Mouse (Mus musculus): ENCODE measurements around the gene Crk. TPM values are rescaled to one million over a fixed set of nuclear protein-coding genes. Genes with fewer than 3 reads are reported as not detected.

The Crk gene
- total RNA-seq, 4 experiments from 2014 or later: 108 to 117 (median 112) TPM

DNA sequence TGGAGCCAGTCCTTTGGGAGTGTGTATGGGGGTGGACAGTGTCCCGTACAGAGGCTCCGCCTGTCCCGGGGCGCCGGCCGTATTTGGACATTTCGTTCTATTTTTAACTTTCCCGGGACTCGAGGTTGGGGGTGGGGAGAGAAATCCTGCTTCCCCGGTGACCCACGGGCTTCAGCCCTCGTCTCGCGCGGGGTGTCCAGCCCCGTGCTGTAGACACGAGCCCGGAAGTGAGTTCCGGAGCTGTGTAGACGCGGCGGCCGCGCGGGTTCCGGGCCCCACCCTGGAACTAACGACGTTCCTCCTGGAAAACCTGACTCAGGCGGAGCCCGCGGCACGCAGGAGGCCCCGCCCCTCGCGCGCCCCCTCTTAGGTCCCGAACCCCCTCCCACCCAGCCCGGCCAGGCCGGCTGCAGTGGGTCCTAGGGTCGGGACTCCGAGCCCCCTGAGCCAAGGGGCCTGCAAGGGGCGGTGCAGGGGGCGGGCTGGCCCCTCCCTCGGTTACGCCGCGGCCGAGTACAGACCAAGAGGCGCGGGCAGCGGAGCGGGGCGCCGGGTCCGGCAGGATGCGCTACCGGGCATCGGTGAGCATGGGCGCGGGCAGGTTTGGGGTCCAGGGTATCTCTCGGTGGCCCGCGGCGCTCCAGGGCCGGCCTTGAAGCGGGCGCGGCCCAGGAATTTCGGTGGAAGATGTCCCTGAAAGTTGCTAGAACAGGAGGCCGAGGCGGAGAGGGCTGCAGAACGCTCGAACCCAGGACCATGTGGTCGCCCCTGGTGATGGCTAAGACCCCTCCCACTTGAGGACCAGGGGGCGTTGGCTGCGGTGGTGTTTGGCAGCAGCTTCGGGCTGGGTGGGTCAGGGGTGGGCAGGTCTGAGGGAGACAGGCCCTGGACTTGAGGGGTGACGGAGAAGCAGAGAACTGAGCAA lies 23.2 kb upstream of the Crk start:
- DNase-seq (ENCODE audit: low spot score in 2 of 2): peak in 1 of 2 experiments; percentile 54

DNA sequence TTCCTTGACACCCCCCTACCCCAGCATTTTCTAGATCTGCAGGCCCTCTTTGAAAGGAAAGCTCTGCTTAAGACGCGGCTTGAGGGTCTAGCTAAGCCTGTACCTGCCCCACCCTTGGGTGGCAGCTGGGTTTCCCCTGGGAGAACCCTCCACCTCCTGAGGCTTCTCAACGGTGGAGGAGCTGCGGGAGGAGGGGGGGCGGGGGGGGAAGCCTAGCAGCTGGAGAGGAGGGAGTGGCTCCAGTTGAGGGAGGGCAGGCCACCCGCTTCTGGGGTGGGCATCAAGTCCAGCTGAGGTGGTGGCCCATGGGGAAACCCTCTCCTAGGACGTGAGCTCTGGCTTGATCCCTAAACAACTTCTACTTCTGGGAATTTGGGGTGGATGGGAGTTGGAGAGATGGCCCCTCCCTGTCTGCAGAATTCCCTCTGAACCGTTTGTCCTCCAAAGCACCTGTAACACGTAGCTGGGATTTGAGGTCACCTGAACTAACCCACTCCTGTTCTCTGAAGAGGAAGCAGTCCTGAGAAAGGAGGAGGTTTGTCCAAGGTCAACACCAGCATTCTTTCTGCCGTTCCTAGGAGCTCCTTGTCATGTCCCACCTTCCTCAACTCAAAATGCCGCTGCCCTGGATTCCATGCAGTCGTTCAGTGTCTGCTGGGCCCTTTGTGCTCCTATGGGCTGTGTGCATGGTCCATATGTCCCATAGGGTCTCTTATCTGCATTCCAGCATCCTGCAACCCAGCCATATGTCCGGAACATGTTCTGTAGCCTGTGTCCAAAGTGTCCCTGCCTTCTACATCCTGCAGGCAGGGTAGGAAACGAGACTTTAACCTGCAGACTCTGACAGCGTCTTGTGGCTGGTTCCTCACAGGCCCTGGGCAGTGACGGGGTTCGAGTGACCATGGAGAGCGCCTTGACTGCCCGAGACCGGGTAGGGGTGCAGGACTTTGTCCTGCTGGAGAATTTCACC lies 22.2 kb upstream of the Crk start:
- no peak for DNase-seq (ENCODE audit: low spot score in 2 of 2)

DNA sequence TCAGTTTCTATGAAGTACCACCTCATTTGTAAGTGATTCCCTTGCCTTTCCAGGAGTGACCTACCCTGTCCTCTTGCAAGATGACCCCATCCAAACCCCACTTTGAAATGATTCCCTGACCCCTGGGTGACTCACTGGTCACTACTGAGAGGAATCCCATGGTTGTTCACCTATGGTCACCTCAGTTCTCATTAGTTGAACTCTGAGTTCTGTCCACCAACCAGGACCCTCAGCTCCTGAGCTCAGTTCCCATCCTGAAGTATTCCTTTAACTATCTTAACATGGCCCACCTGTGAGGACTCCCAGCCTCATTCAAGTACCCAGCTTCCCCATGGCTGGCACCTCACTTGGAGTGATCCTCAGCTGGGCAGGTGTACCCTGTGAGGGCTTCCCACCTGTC lies 21.2 kb upstream of the Crk start:
- no peak for DNase-seq (ENCODE audit: low spot score in 2 of 2)

DNA sequence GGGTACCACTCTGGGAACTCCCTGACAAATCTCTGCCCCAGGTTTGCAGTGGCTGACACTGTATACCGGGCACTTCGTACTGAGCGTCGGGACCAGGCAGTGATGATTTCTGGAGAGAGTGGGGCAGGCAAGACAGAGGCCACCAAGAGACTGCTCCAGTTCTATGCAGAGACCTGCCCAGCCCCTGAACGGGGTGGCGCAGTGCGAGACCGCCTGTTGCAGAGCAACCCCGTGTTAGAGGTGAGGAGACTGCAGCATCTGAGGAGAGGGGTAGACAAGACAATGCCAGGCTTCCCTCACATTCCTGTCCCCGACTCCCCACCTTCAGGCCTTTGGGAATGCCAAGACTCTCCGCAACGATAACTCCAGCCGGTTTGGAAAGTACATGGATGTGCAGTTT lies 20.7 kb upstream of the Crk start:
- no peak for DNase-seq (ENCODE audit: low spot score in 2 of 2)

DNA sequence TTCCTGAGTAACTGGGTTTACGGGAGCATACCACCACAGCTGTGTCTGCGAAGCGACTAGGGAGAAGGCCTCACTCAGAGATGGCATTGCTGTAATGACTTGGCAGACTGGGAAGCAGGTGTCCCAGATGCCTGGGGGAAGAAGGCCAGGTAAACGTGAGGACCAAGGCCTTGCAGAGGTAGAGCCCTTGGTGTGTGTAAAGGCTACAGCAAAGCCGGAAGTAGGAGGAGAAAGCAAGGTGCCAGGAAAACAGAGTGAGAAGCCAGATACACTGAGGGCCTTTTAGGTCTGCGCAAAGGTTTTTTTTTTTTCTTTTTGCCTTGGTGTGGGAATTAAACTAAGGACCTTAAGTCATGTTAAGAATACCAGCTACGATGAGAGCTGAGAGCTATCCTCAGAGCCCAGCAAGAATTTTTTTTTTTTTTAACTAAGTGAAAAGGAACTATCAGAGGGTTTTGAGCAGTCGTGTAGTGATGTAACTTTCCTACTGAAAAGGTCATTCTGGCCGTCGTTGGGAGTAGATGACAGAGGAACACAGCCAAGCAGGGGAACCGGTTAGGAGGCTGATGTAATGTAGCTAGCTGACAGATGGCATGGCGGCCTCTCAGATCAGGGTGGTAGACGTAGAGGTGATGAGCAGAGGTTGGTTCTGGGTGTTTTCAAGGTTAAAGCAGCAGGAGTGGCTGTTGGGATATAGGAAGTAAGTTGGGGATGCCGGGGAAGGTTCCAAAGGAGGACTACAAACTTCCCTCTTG lies 19.9 kb upstream of the Crk start:
- no peak for DNase-seq (ENCODE audit: low spot score in 2 of 2)

DNA sequence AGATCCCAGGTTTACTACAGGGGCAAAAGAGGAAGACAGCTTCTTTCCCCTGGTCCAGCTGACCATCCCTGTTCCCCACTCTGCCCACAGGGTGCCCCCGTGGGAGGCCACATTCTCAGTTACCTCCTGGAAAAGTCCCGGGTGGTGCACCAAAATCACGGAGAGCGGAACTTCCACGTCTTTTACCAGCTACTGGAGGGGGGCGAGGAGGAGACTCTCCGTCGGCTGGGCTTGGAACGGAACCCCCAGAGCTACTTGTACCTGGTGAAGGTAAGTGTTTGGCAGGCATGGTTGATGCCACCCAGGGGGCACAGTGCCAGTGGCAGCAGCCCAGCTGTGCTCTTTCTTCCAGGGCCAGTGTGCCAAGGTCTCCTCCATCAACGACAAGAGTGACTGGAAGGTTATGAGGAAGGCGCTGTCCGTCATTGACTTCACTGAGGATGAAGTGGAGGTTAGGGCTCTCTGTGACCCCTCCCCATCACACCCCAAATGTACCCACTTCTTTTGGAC lies 18.9 kb upstream of the Crk start:
- DNase-seq (ENCODE audit: low spot score in 2 of 2): no peak

DNA sequence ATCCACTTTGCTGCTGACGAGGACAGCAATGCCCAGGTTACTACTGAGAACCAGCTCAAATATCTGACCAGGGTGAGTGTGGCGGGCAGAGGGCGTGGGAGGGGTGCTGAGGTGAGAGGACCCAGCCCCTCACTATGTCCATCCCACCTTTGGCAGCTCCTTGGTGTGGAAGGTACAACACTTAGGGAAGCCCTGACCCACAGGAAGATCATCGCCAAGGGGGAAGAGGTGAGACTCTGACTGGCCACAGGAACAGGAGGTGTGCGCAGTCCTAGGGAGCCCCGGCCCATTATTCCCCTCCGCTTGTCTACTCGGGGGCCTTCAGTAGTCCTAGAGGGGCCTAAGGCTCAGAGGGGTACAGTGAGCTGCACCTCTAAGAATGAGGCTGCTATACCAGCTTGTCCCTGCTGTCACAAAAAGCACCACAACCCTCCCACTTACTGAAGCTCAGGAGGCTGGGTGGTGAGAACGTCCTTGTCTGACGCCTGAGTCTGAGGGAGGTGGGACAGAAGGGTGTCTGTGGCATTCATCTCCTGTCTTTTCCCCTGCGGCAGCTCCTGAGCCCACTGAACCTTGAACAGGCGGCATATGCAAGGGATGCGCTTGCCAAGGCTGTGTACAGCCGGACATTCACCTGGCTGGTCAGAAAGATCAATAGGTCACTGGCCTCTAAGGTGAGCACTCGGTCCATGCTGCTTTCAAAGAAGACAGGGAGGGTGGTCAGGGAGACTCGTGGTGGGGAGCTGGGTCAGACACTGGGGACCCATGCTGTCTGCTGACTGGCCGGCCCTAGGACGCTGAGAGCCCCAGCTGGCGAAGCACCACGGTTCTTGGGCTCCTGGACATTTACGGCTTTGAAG lies 17.9 kb upstream of the Crk start:
- DNase-seq (ENCODE audit: low spot score in 2 of 2): no peak

DNA sequence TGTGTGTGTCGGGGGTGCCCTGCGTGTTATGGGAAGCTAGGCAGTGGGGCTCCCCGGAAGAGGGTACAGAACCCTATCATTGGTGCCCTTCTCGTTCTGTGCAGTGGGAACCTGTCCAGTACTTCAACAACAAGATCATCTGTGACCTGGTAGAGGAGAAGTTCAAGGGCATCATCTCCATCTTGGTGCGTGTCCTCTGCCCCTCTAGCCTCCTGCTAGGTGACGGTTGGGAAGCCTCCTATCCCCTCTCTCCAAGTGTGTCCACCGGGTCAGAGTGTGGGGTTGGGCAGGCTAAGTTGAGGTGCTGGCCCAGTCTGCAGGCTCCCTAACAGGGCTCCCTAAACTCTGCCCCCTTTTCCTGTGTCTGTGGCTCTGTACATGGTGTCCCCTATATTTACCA lies 16.9 kb upstream of the Crk start:
- DNase-seq (ENCODE audit: low spot score in 2 of 2): no peak

DNA sequence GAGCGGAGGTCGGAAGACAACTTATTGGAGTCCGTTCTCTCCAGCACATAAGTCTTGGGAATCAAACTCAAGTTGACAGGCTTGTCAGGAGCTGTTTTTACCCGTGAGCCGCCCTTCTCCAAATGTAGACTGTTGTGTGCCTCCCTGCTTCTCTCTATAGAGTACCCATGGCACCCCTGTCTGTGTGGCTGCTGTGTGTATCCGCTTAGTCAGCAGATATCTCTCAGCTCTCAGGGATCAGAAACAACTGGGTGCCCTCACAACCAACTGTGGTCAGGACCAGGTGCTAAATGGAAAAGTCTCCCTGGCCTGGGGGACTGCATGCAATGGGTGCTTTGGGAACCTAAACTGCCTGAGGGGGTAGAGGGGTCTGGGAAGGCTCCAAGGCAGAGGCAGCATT lies 12.8 kb upstream of the Crk start:
- no peak for DNase-seq (ENCODE audit: low spot score in 2 of 2)

DNA sequence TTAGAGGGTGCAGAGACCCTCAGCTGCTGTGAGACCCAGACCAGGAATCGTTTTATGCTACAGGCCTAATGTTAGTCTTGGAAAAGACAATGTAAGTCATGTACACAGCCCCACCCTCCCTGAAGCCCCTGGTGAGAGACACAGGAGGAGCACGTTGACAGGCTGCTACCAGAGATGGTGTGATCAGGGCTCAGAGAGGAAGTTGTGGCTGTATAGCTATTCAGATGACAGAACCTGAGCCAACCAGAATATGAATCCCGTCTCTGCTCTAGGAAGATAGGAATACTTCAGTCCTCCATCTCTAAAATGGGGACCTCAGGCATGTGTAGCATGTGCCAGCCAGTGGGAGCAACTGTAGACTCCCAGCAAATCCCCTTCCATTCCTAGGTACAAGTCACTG lies 10.4 kb upstream of the Crk start:
- no peak for DNase-seq (ENCODE audit: low spot score in 2 of 2)

DNA sequence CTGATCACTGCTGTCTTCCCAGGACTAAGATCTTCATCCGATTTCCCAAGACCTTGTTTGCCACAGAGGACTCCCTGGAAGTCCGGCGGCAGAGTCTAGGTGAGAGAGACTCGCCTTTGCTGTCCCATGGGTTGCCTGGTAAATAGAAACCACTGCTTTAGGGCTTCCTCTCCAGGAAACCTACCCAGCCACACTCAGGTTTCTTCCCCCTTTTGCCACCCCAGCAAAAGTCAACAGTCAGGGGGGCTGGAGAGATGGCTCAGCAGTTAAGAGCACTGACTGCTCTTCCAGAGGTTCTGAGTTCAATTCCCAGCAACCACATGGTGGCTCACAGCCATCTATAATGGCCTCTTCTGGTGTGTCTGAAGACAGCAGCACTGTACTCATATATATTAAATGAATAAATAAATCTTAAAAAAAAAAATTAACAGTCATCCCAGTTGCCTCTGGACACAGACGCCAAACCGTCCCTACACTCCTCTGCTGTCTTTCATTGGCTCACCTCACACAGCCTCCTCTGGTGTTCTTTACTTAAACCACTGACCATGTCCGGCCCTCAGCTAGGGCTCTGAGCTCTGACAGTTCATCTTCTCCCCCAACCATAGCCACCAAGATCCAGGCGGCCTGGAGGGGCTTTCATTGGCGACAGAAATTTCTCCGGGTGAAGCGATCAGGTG lies 9.7 kb upstream of the Crk start:
- no peak for DNase-seq (ENCODE audit: low spot score in 2 of 2)

DNA sequence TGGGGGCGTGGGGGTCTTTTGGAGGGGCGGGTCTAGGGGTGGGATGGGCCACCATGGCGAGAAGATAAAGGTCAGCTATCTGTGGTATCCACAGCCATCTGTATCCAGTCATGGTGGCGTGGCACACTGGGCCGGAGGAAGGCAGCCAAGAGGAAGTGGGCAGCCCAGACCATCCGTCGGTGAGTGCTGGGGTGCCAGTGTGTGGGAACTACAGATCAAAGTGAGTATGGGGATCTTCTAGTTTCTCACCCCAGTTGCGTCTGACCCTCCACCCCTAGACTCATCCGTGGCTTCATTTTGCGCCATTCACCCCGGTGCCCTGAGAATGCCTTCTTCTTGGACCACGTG lies 9.2 kb upstream of the Crk start:
- DNase-seq (ENCODE audit: low spot score in 2 of 2): no peak

DNA sequence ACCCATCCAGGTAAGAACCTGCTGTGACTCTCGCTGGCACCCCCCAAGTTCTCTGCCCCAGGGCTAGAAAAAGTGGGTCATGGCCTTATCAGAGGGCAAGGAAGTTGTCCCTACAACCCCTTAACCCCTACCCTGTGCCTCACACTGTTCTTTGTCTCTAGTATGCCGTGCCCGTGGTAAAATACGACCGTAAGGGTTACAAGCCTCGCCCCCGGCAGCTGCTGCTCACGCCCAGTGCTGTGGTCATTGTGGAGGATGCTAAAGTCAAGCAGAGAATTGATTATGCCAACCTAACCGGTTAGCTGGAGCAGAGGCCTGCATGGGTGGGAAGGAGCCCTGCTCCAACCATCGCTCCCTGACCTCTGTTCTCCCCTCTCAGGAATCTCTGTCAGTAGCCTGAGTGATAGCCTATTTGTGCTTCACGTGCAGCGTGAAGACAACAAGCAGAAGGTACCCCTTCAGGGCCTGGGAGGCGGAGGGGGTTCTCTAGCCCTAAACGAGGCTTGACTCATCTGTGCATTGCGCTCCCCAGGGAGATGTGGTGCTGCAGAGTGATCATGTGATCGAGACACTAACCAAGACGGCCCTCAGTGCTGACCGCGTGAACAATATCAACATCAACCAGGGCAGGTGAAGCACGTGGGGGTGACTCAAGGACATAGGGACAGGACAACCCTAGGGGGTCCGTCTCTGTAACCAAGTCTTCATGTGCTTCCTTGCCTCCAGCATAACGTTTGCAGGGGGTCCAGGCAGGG lies 7.5 kb upstream of the Crk start:
- DNase-seq (ENCODE audit: low spot score in 2 of 2): no peak

DNA sequence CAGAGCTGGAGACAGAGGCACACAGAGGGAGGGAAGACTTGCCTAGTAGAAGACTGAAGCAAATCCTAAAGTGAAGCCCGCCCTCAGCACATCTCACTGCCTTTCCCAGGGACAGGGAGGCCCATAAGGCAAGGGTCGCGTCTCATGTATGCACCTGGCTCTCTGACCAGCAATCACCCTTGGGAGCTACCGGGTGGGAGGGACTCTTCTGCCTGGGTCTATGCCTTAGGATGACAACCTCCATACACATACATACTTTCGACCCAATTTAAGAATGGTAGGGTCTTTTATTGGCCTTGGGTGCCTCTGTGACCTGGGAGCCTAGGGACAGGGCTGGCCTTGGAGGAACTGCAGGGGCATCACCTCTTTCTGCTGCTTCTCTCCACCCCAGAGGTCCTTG lies 5.6 kb upstream of the Crk start:
- no peak for DNase-seq (ENCODE audit: low spot score in 2 of 2)

DNA sequence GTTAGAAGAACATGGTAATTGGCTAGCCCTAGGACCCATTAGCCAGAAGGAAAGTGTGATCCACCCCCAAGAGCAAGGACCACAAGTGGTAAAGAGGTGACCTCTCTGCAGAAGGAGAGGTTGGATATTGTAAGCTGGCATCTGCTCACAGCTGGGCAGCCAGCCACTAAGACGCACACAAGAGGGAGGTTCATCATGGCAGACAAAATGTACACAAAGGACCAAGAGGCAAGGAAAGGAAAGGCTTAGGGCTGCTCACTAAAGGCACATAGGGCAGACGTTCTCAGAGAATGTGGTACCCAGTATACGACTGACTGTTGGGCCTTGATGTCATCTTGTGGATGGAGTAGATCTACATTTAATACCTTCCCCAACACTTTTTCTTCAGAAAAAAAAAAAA lies 4.2 kb upstream of the Crk start:
- no peak for DNase-seq (ENCODE audit: low spot score in 2 of 2)

DNA sequence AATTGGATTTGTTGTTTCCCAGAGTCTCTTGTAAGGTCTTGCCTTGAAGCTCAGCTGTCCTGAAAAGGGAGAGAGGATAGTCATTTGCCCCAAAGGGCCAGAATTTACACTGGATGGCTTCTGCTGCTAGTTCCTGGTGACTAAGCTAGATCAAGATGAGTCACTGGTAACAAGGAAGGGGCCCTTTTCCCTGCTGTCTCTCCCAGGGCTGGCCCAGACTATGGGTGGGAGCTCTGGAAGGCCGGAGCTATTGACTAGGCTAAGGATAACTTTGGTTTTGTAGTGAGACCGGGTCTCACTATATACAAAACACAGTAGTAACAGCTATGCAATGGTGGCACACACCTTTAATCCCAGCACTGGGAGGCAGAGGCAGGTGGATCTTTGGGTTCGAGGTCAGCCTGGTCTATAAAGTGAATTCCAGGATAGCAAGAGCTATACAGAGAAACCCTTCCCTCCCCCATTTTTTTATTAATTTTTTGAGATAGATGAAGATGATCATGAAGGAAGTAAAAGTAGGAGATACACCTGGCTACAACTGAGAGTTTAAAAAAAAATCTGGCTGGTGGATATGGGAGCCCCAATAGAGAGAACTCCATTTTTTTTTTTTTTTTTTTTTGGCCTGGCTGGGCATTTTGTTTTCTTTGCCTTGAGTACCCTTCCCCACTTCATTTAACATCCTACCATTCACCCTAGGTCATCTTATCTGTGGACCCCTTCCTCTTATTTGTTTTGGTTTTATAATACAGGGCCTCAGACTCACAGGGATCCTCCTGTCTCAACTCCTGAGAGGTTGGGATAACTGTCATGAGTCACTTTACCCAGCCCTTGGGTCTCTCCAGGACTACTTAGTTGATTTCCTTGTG lies 945 bp upstream of the Crk start:
- DNase-seq (ENCODE audit: low spot score in 2 of 2): no peak

DNA sequence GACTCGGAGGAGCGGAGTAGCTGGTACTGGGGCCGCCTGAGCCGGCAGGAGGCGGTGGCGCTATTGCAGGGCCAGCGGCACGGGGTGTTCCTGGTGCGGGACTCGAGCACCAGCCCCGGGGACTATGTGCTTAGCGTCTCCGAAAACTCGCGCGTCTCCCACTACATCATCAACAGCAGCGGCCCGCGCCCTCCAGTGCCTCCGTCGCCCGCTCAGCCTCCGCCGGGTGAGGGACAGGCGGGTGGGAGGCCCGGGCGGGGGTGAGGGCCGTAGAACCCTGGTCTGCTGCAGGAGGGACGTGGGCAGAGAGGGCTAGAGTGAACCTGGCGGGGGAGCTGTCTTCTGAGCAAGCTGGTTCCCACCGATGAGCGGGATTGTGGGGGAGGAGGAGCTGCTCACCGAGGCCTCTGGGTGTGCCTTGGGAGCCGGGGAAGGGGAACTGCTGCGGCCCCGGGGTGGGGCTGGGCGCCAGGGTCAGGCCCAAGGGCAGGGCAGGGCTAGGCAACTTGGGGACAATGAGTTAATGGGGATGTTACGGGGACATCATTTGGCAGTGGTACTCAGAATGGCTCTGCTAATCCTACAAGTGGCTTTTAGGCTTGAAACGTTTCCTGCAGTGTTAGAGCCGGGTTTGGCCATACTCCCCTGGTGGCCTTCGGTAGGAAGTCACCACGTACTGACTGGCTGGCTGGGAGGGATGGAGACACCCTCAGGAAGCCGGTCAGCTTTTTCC lies 546 bp downstream of the Crk start:
- peak; percentile 42 to 58 for DNase-seq (ENCODE audit: low spot score in 2 of 2)

DNA sequence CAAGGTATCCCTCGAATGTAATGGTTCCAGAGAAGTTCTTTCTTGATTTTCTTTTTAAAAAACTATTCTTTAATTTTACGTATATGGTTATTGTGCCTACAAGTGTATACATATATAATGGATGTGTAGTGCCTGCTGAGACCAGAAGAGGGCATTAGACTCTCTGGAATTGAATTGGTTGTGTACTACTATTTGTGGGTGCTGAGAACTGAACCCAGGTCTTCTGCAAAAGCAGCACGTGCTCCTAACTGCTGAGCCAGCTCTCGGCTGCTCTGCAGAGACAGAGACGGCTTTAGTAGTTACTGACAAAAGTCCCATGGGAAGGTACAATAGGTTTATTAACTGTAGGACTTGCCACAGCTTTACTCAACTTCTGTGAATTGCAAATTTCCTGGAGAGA lies 5.4 kb downstream of the Crk start:
- no peak for DNase-seq (ENCODE audit: low spot score in 2 of 2)
